Mouse (Mus musculus): ENCODE measurements around the gene Vipr1.
"Not testable (repeated sequence)": the region's sequence is repeated elsewhere in the genome, so short reads cannot be mapped to it uniquely, and the experiment has no call there.

Vipr1 gene

GRCm38 (mm10) chr9:121642401-121643181 is at the start of gene Vipr1:
Gene Vipr1, plus strand, starts transcription at chr9:121642716.
- DNase-seq (ENCODE audit: low spot score): peak; percentile 51

GRCm38 (mm10) chr9:121592948-121593550 is 49.5 kb upstream of the Vipr1 start:
- DNase-seq (ENCODE audit: low spot score): no peak

- DNase-seq (ENCODE audit: low spot score): not testable (repeated sequence)
These were observed 48.7 kb upstream of the Vipr1 start for GRCm38 (mm10) chr9:121593768-121594167.

- DNase-seq (ENCODE audit: low spot score): no peak
These were observed 47.7 kb upstream of the Vipr1 start for GRCm38 (mm10) chr9:121594771-121595170.

GRCm38 (mm10) chr9:121598106-121598505 is 44.4 kb upstream of the Vipr1 start:
- no peak for DNase-seq (ENCODE audit: low spot score)

- no peak for DNase-seq (ENCODE audit: low spot score)
These were observed 43.0 kb upstream of the Vipr1 start for GRCm38 (mm10) chr9:121599551-121599950.

GRCm38 (mm10) chr9:121600201-121600860 is 42.2 kb upstream of the Vipr1 start:
- DNase-seq (ENCODE audit: low spot score): no peak

GRCm38 (mm10) chr9:121600861-121601427 is 41.6 kb upstream of the Vipr1 start:
- no peak for DNase-seq (ENCODE audit: low spot score)

- no peak for DNase-seq (ENCODE audit: low spot score)
These were observed 40.1 kb upstream of the Vipr1 start for GRCm38 (mm10) chr9:121602381-121602780.

GRCm38 (mm10) chr9:121605414-121606278 is 36.9 kb upstream of the Vipr1 start:
- DNase-seq (ENCODE audit: low spot score): peak; percentile 68

- DNase-seq (ENCODE audit: low spot score): no peak
These were observed 35.9 kb upstream of the Vipr1 start for GRCm38 (mm10) chr9:121606498-121607096.

GRCm38 (mm10) chr9:121609381-121609780 is 33.1 kb upstream of the Vipr1 start:
- no peak for DNase-seq (ENCODE audit: low spot score)

- DNase-seq (ENCODE audit: low spot score): no peak
These were observed 29.3 kb upstream of the Vipr1 start for GRCm38 (mm10) chr9:121613192-121613591.

- DNase-seq (ENCODE audit: low spot score): no peak
These were observed 28.2 kb upstream of the Vipr1 start for GRCm38 (mm10) chr9:121614241-121614757.

- no peak for DNase-seq (ENCODE audit: low spot score)
These were observed 26.0 kb upstream of the Vipr1 start for GRCm38 (mm10) chr9:121616471-121616870.

- no peak for DNase-seq (ENCODE audit: low spot score)
These were observed 23.1 kb upstream of the Vipr1 start for GRCm38 (mm10) chr9:121619441-121619840.

GRCm38 (mm10) chr9:121623235-121623634 is 19.3 kb upstream of the Vipr1 start:
- no peak for DNase-seq (ENCODE audit: low spot score)

- DNase-seq (ENCODE audit: low spot score): no peak
These were observed 17.6 kb upstream of the Vipr1 start for GRCm38 (mm10) chr9:121624920-121625319.

GRCm38 (mm10) chr9:121630627-121631026 is 11.9 kb upstream of the Vipr1 start:
- DNase-seq (ENCODE audit: low spot score): no peak

- DNase-seq (ENCODE audit: low spot score): no peak
These were observed 10.6 kb upstream of the Vipr1 start for GRCm38 (mm10) chr9:121631946-121632345.

- no peak for DNase-seq (ENCODE audit: low spot score)
These were observed 9.6 kb upstream of the Vipr1 start for GRCm38 (mm10) chr9:121632891-121633290.

Measured in ovary, postnatal 14 days (tissue).